Mouse (Mus musculus) ZHBTc4 (cell line): ENCODE data around the gene Dgat2l6.

Experiments used
- DNase-seq: peaks from one replicate; pipeline ENCODE4 v3.0.0-alpha.2; 2011; ENCODE audit warnings: low read depth, low spot score

Gene Dgat2l6

DNA sequence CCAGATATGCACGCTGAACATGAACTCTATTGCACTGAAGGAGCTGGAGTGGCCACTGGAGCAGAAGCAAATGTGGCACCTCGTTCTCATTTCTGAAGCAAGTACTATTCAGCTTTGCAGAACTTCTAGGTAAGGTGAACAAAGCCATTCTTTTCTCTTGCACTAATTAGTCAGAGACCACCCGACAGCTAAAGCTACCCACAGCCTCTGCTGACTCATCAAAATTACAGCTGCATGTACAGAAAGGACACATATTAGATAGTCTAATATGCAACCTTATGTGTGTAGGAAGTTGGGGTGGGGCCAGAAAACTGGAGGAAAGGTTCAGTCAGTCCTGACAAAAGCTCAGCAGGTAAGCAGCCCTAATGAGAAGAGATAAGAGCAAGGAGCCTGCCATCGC lies at the start of gene Dgat2l6:
Gene Dgat2l6, plus strand, starts transcription at position 368 of the 400 bp plus-strand sequence.
- no peak for DNase-seq

DNA sequence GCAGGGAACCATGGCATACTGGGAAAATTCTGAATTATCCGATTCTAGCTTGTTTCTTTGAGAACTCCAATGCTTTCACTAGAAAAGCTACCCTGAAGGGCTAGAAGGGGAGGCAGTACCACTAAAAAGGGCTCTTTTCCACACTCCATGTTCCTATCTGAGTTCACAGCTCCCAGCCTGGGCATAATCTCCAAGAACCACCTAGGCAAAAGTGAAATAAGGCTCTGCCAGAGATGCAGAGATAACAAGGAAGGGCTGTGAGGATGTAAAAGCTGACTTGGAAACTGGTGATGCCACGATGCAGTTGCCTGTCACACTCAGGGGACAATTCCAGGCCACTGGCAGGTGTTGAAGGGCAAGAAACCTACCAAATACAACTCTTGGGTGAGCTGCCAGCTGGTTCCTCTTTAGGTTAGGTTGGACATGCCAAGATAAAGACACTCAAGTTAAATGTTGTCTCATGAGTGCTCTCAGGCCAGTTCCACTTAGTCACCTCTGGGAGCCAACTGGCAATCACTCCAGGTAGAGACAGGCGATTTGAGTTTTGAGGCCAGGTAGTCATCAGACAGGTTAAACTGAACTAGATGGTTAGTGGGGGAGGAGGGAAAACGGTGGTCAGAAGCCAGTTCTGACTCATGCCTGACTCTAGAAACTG lies 48.9 kb upstream of the Dgat2l6 start:
- no peak for DNase-seq

DNA sequence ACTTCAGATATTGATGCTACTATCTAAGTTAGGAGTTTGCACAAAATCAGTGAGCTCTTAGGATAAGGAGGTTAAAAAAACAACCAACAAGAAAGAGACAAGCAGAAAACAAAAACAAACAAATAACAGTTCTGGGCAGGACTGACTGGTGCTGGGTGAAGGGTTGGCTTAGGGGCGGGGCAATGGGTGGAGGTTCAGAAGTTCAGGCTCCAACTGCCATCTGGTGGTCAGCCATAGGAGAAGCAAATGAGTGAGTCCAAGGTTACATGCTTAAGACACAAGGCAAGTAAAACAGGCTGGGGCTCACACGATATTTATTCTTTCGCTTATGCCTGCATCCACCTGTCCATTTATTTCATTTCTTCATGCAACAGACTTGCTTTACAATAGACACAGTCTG lies 44.3 kb upstream of the Dgat2l6 start:
- DNase-seq = peak; percentile 73

DNA sequence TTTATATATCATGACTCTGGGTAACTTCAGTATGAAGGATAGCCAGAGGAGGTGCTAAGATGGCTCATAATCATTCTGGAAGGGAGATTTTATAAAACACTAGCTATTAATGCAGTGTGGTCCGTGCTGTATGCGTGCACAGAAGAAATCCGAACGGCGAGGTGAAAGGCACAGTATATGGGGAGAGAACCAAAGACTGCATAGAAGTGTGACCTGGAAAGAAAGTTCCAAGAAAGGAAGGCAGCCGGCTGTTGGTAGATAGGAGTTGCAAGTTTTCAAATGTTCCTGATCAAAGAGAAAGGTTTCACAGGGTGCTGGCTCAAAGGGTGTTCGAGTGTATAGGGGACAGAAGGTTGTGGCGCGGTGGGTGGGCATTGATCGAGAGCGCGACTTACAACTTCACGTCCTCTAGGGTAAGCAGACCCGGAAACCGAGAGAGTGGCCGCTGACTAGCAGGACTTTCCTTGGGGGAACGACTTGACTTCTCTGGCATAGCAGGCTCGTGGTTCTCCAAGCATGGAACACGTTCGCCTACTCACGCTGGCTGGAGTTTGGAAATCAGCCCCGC lies 31.1 kb upstream of the Dgat2l6 start:
- no peak for DNase-seq

DNA sequence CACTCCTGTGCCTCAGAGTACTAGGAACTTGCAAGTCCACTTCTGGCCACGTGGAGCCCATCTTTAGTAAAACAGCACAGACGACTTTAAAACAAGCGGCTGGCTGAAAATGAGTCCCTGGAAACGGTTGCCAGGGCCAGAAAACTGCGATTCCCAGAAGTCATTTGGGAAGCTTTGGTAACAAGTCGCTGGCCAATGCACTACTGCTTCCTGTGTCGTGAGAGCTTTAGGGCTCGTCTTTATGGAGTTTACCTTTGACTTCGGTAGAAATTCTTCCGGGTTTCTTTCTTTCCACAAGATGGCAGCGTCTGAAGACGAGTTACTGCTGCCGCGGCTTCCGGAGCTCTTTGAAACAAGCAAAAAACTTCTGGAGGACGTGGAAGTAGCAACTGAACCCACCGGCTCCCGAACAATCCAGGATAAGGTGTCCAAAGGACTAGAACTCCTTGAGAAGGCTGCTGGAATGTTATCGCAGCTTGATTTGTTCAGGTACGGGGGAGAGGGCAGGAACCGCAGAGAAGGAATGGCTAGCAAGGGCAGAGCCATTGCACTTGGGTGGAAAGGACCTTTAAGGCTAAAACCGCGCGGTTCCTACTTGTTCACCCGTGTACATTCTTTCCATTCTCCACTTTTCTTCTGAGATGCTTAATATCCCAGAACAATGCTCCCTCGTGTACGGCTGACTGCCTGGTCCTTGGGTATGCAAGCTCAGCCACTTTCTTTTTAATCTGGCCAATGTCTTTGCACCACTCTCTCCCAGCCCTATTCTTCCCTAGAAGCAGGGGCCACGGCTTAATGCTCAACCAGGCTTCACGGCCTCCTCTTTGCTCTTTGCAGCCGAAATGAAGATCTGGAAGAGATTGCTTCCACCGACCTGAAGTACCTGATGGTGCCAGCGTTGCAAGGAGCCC lies 30.3 kb upstream of the Dgat2l6 start, which contains the start of gene Igbp1:
Gene Igbp1, plus strand, starts transcription at position 224 of the 911 bp plus-strand sequence.
- DNase-seq = peak; percentile 91

DNA sequence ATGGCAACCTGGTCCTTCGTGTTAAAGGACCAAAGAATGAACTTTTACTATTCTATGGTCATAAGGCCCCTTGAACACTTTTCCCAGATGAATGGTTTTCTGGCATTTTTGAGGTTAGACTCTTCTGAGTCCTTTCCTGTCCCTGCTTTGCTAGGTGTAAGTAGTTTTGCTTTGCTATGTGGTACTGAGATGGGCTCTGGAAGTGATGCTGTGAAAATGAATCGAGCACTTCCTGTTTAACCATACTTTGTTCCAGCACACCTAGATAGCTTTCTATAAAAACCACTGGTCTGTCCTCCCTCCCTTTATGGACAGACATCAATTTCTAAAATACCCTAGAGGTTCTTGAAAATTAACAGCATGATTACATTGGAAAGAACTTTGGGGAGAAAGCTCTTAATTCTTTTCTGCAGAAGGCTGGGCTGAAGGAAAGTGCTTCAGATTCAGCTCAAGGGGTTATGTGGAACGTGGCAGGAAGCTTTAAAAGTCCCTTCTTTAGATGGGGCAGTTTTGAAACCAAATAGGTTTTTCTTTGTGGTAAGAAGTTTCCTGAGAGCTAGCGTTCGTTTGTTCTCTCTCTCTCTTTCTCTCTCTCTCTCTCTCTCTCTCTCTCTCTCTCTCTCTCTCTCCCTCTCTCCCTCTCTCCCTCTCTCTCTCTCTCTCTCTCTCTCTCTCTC lies 20.3 kb upstream of the Dgat2l6 start:
- no peak for DNase-seq

DNA sequence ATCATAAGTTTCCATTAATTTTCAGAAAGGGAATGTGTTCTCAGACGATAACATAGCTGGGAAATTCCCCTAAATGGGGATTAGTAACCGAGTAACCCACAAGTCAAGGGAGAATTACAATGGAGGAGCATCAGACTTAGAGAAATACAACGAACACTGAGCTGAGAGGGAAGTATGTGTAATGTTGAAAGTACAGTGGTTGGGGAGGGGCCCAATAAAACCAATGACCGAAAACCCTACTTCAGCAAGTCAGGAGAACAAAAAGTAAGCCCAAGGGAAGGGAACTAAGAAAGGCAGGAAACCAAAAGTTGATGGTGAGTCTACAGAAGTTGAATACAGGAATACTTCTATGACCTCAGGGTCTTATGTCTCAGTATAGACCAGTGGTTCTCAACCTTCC lies 16.5 kb upstream of the Dgat2l6 start:
- DNase-seq = no peak

DNA sequence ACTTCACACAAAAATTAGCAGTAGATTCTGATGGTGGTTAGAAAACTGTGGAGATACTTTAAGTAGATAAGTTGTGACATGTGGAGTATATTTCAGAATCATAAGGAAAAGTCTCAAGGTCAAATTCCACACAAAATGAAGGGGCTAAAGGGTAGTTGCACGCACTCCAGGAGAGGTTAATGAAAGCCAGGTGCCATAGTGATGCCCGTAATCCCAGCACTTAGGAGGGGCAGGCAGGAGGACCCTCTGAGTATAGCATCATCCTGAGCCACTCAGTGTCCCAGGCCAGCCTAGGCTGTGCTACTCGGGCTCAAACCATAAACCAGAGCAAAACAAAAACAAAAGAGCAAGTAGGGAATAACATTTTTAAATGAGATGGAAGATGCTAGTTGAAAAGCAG lies 14.7 kb upstream of the Dgat2l6 start:
- no peak for DNase-seq

DNA sequence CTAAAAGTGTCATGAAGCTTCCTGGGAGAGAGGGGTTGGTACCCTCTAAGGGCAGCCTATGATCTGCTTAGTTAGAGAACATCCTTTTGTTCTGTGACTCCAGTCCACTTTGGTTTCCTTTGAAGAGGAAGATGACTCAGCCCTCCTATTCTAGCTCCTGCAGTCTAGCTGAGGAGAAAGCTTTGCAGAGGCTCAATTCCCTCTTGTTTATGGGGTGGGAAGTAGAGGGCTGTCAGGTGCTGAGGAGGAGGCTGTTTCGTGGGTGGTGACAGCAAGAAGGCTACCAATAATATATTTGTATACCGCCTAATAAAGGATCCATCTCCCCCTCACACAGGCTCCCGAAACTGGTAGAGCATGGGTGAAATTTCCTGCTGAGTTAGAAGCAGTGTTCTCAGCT lies 8.0 kb upstream of the Dgat2l6 start:
- no peak for DNase-seq

DNA sequence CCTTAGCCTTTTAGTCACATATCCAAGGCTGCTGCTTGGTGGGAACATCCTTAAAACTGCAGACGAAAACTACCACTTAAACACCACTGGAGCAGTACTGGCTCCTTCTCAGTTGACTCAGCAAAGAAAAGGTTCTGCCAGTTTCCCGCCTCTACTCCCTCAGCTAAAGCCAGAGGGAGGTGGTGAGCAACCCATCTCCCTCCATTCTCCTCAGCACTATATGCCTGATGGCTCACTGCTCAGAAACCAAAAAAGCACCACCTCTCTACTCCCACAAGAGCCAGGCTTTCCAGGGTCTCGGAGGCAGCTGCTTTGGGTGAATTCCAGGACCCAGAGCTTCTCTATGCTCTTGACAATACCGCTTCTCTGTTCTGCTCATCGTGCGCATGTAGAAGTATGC lies 7.0 kb upstream of the Dgat2l6 start:
- no peak for DNase-seq

DNA sequence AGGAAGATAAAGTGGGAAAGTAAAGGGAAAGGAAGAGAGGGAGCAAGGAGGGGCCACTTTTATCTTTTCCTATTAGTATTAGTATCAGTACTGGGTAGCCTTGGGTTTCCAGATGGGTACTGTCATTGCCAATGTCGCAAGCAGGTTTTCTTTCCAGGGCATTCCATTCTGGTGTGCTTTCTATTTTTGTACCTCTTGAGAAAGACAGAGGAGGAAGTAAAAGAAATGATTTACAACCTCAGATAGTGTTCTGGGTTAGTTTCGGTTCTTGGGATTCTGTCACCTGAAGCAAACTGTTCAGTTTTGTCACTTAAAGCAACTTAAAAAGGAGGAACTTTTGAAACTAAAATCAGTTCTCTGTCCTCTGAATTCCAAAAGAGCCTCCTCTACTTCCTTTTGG lies 6.1 kb upstream of the Dgat2l6 start:
- no peak for DNase-seq

DNA sequence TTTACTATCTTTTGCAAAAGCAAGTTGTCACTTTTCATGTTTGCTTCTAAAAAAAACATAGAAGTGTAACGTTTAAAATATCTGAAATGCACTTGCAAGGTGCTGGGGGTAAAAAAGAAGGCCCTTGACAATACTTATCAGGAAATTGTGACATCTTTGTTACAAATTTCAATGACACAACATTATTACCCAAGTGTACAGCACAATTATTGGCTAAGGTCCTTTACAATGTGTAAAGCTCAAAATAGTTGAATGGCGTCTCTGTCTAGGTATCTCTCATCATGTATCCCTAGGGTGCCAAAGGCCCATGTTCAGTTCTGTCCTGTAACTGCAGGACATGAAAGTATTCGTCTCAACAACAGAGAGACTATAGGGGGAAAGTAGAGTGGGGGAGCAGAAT lies 31.4 kb downstream of the Dgat2l6 start:
- DNase-seq = no peak

DNA sequence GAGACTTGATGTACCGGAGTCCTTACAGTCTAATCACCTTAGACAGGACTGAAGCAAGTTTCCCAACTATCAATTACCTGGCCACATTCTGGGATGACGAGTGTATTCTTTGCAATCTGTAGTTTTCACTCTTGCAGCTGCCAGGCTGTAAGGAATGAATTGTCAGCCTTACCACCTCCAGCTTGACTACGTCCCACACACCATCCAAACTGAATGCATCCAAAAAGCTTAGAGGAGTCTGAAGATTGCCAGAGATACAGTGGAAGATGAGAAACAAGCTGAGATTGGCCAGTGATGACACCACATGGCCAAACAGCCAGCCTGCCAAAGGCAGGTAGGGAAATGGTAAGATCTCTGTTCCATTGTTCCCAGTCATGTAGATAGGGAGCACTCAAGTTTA lies 41.1 kb downstream of the Dgat2l6 start:
- no peak for DNase-seq

DNA sequence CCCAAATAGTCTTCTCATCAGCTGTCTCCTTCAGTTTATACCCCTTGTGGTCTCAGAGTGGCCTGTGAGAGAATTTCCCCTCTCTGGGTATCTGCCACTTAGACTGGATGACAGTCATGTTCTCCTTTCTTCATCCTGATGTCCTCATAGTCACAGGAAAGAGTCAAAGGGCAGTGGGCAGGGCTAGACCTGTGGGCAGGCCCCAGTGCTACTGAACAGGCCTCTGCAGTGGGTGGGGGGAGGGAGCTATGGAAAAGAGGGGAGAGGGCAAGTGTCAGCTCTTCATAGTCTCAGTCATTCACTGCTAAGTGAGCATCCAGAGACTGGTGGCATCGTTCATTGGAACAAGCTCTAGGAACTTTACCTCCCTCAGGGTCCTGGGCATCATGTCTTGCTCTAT lies 47.3 kb downstream of the Dgat2l6 start, which contains the start of gene Awat1:
Gene Awat1, plus strand, starts transcription at position 301 of the 400 bp plus-strand sequence.
- DNase-seq = no peak

DNA sequence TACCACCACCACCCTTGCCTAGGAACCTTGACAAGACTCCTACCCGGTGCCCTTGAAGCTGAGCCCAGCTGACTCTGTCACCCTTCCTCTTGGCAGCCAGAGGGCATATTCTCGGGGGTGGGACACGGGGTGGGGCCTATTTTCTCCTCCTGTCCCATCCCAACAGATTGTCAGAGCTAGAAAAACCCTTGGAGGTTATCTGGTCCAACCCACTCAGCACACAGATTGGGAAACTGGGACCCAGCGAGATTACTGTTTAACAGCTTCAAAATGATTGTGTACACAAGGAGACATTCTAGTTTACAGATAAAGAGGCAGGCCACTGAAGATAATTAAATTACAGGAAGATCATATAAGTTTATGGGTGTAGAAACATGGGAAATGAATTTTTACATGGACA lies 70.2 kb downstream of the Dgat2l6 start, which contains the start of gene P2ry4:
Gene P2ry4, minus strand, starts transcription at position 79 of the 400 bp plus-strand sequence.
- no peak for DNase-seq
